Mouse (Mus musculus) hindbrain, embryonic 14.5 days (tissue): ENCODE results near the gene Apex1. TPM values are rescaled to one million over a fixed set of nuclear protein-coding genes. Genes with fewer than 3 reads are reported as not detected.
"Not testable (repeated sequence)": the region's sequence is repeated elsewhere in the genome, so short reads cannot be mapped to it uniquely, and the experiment has no call there.

Source experiments
- ATAC-seq: fragments of 200-750 bp; cut with Nextera tagmentation; 2 replicates; pipeline ENCODE4 v1.8.0; 2017; ENCODE audit warnings: moderate number of reproducible peaks, mild to moderate bottlenecking, moderate TSS enrichment, moderate library complexity; ENCODE audit not compliant: low FRiP score
- DNase-seq: peaks from one replicate; pipeline ENCODE4 v3.0.0-alpha.2; 2015; ENCODE audit warnings: low spot score
- H3K27ac ChIP-seq: fragments of 300-500 bp; sonication (generic); 2 replicates; pipeline ENCODE4 v1.5.1; 2014; ENCODE audit warnings: mild to moderate bottlenecking, moderate library complexity
- H3K27me3 ChIP-seq: fragments of 300-500 bp; sonication (generic); 2 replicates; pipeline ENCODE4 v1.6.1; 2014; ENCODE audit warnings: mild to moderate bottlenecking, low read length, mixed read lengths; ENCODE audit not compliant: control insufficient read depth, insufficient read depth
- H3K36me3 ChIP-seq: fragments of 300-500 bp; sonication (generic); replicated peaks from 2 replicates; pipeline ENCODE4 v1.6.1; 2014; ENCODE audit not compliant: control insufficient read depth, insufficient read depth
- H3K4me1 ChIP-seq: fragments of 300-500 bp; sonication (generic); replicated peaks from 2 replicates; pipeline ENCODE4 v1.6.1; 2014; ENCODE audit warnings: antibody characterized with exemption, low read length, mixed read lengths; ENCODE audit not compliant: control insufficient read depth, insufficient read depth
- H3K4me2 ChIP-seq: fragments of 300-500 bp; sonication (generic); replicated peaks from 2 replicates; pipeline ENCODE4 v1.6.1; 2014; ENCODE audit warnings: mild to moderate bottlenecking, moderate library complexity
- H3K4me3 ChIP-seq: fragments of 300-500 bp; sonication (generic); replicated peaks from 2 replicates; pipeline ENCODE4 v1.5.1; 2014; ENCODE audit warnings: mild to moderate bottlenecking, low read length
- H3K9ac ChIP-seq: fragments of 300-500 bp; sonication (generic); 2 replicates; pipeline ENCODE4 v1.6.1; 2014
- H3K9me3 ChIP-seq: fragments of 300-500 bp; sonication (generic); 2 replicates; pipeline ENCODE4 v1.6.1; 2016; ENCODE audit warnings: low read length; ENCODE audit not compliant: control insufficient read depth
- WGBS: fragments of 180-500 bp; shearing (Covaris S2); extraction: QIAGEN DNeasy Blood & Tissue Kit; methylation state at CpG from one replicate; pipeline ENCODE4 v1.1.7; 2014; 5-methylcytosine and 5-hydroxymethylcytosine counted together
- polyA plus RNA-seq: library from polyadenylated mRNA; unstranded; fragments of >200 nt; fragmentation: Nextera tagmentation; extraction: Ambion mirVana; gene quantifications from 2 replicates; pipeline ENCODE4 v1.2.1, GENCODE M21; 2014

Gene Apex1
- polyA plus RNA-seq, 1 experiment from 2014 or later: 165 TPM

- H3K9me3 ChIP-seq: no peaks in the 10 kb centered on the region
- ATAC-seq (peak; percentile 69), DNase-seq (peak; percentile 51)
- H3K27me3 ChIP-seq: 0 out of 2 replicates have a peak, but pooled peaks cover 6% of the 10 kb centered on the region
- H3K4me1 ChIP-seq: 0 out of 2 replicates have a peak, but pooled peaks cover 5% of the 10 kb centered on the region
- H3K4me3 ChIP-seq: peak overlapping the region; percentile 37
- no peaks in the 10 kb centered on the region for H3K36me3 ChIP-seq
- peak overlapping the region; percentile 56 for H3K9ac ChIP-seq
- no peak overlapping the region for H3K27ac ChIP-seq
- WGBS: 19% methylated on average over 19 of the region's 19 CpGs
- peak overlapping the region; percentile 66 for H3K4me2 ChIP-seq
Observed at GRCm38 (mm10) chr14:50895985-50896746, 28.6 kb upstream of the Apex1 start.

DNA sequence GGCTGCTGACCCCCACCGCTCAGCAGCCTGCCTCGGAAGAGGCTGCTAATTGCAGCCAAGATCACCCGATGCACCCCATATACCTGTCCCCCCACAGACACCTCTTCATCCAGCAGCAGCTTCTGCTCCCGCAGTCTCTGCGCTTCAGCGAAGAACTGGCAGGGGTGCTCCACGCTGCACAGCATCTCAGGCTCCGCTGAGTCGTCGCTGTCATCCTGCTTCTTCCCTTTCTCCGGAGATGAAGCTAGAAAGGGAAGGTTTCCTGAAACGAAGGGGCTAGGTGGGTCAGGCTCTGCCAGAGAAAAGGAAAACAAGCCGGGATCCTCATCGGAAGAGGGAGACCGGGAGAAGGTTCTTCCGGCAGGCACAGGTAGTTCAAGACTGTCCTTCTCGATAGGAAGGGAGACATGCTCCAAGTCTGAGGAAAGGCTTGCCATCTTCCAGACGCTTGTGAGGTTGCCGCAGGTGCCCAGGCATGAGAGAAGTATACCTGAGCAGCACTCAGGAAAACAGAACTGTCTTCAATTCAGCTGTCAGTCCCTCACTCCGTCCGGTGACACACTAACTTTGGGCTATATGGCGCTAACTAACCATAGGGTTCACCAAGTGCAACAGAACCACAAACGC, 27.9 kb upstream of the Apex1 start:
- 18% methylated on average over 23 of the region's 23 CpGs for whole genome bisulfite sequencing
- H3K36me3 ChIP-seq: no peaks in the 10 kb centered on the region
- peak; percentile 39 for DNase-seq
- H3K4me1 ChIP-seq: 0 out of 2 replicates have a peak, but pooled peaks cover 5% of the 10 kb centered on the region
- peak; percentile 61 for ATAC-seq
- H3K4me2 ChIP-seq: peak overlapping the region; percentile 66
- H3K9ac ChIP-seq: peak overlapping the region; percentile 56
- H3K27me3 ChIP-seq: 0 out of 2 replicates have a peak, but pooled peaks cover 6% of the 10 kb centered on the region
- H3K9me3 ChIP-seq: no peaks in the 10 kb centered on the region
- H3K4me3 ChIP-seq: peak overlapping the region; percentile 37
- no peak overlapping the region for H3K27ac ChIP-seq

GRCm38 (mm10) chr14:50897374-50897765, 27.4 kb upstream of the Apex1 start, which contains the start of gene Klhl33:
Gene Klhl33, minus strand, starts transcription at chr14:50897507.
- WGBS: 49% methylated on average over 7 of the region's 7 CpGs
- 0 out of 2 replicates have a peak, but pooled peaks cover 5% of the 10 kb centered on the region for H3K4me1 ChIP-seq
- 0 out of 2 replicates have a peak, but pooled peaks cover 6% of the 10 kb centered on the region for H3K27me3 ChIP-seq
- no peaks in the 10 kb centered on the region for H3K9me3 ChIP-seq
- peak within 1 kb of the TSS; percentile 66 for H3K4me2 ChIP-seq
- peak within 1 kb of the TSS; percentile 37 for H3K4me3 ChIP-seq
- no peak for ATAC-seq
- peak within 1 kb of the TSS; percentile 56 for H3K9ac ChIP-seq
- H3K27ac ChIP-seq: no peak within 1 kb of the TSS
- no peaks in the 10 kb centered on the region for H3K36me3 ChIP-seq
- DNase-seq: no peak

- H3K36me3 ChIP-seq, H3K9me3 ChIP-seq, ATAC-seq, DNase-seq, H3K4me1 ChIP-seq, H3K9ac ChIP-seq, H3K27me3 ChIP-seq, H3K4me2 ChIP-seq, H3K4me3 ChIP-seq, H3K27ac ChIP-seq: not testable (repeated sequence)
- 93% methylated on average over 2 of the region's 2 CpGs for WGBS
Observed at GRCm38 (mm10) chr14:50897992-50898391, 26.8 kb upstream of the Apex1 start.

DNA sequence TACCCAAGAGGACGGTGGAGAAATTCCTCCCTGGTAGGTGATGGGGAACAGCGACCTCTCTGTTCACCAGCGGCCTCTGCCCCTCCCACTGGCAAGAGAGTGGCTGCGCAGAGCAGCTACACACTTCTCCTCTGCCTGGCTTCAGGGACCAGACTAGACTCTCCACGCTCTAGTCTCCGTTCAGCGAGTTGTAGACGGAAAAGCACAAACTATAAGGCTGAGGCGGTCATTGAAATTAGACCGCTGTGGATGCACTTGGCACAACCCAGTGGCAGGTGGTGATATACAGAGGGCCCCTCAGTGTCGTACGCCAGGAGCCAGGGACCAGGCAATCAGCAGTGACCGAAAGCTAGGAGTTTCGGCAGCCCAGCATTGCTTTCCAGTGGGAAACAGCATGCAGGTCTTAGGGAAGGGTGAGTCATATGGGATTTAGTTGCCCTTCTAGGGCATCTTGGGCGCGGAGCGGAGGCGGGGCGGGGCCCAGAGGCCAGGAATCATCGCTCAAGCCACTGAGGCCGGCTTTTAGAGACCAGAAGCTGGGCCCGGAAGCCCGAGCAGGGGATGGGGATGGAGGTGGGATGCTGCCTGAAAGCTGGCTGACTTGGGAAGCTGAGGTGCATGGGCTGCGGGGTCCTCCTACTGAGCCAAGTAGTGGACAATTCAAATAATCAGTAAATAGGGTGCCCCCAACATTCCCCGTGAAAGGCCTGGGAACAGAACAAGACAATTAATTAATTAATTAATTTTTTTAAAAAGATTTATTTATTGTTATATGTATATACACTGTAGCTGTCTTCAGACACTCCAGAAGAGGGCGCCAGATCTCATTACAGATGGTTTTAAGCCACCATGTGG, 20.6 kb upstream of the Apex1 start:
- DNase-seq (peak; percentile 59), ATAC-seq (peak; percentile 90)
- H3K36me3 ChIP-seq: no peaks in the 10 kb centered on the region
- H3K27me3 ChIP-seq: no peaks in the 10 kb centered on the region
- H3K9me3 ChIP-seq: no peaks in the 10 kb centered on the region
- H3K4me3 ChIP-seq: peak overlapping the region; percentile 32
- no peaks in the 10 kb centered on the region for H3K4me1 ChIP-seq
- H3K9ac ChIP-seq: peak overlapping the region; percentile 46
- 3% methylated on average over 26 of the region's 26 CpGs for WGBS
- no peak overlapping the region; the same call in 1 of the 2 replicates for H3K27ac ChIP-seq
- H3K4me2 ChIP-seq: peak overlapping the region; percentile 53

DNA sequence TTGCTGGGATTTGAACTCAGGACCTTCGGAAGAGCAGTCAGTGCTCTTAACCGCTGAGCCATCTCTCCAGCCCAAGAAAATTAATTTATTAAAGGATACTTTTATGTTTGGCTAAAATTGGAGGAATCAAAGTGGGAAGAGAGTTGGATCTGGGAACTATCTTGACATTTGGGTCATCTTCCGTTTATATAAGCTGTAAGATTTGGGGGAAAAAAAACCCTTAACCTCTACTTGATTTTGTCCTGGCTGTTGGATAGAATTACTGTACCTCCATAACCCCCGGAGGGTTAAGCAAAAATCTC, 20.0 kb upstream of the Apex1 start:
- Histone ChIP-seq H3K9me3 (no peaks in the 10 kb centered on the region), H3K36me3 (no peaks in the 10 kb centered on the region), H3K9ac (no peak overlapping the region), H3K4me3 (no peak overlapping the region), H3K27ac (no peak overlapping the region), H3K4me2 (no peak overlapping the region), H3K27me3 (no peaks in the 10 kb centered on the region), H3K4me1 (no peaks in the 10 kb centered on the region)
- ATAC-seq (no peak), DNase-seq (no peak)
- 87% methylated on average over 4 of the region's 4 CpGs for WGBS

DNA sequence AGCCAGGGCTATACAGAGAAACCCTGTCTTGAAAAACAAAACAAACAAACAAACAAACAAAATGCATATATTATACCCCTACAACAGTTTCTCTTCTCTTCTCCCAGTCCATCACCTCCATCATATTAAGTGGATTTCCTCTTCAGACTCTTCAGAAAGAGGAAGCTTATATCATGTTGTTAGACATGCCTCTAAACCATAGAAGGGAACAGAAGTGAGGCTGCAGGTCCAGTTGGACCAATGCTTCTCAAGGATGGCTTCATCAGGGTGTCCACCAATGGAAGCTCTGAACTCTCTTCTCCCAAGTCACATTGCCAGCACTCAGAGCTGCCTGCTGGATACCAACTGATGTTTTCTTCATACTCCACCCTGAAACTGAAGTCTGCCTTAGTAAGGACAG, 19.4 kb upstream of the Apex1 start:
- H3K9ac ChIP-seq, H3K4me1 ChIP-seq, H3K27me3 ChIP-seq, H3K36me3 ChIP-seq, H3K4me3 ChIP-seq, H3K27ac ChIP-seq, DNase-seq, H3K9me3 ChIP-seq, ATAC-seq, H3K4me2 ChIP-seq: not testable (repeated sequence)

DNA sequence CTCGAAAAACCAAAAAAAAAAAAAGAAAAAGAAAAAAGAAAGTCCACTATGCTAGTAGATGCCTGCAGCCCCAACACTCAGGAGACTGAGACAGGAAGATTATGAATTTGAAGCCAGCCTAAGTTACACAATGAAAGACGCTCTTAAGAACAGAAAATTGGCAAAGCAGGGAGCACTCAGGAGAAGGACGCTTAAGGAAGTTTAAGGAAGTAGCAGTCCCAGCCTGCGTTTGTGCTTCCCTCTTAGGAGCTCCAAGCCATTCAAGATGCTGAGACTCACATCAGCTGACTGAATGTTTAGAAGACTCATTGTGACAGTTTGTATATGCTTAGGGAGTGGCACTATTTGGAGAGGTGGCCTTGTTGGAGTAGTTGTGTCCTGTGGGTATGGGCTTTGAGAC, 16.6 kb upstream of the Apex1 start:
- H3K4me2 ChIP-seq: no peak overlapping the region
- no peaks in the 10 kb centered on the region for H3K4me1 ChIP-seq
- peaks cover 22% of the 10 kb centered on the region for H3K36me3 ChIP-seq
- H3K9me3 ChIP-seq: no peaks in the 10 kb centered on the region
- no peaks in the 10 kb centered on the region for H3K27me3 ChIP-seq
- WGBS: 90% methylated on average over 4 of the region's 4 CpGs
- H3K27ac ChIP-seq: no peak overlapping the region
- no peak overlapping the region for H3K4me3 ChIP-seq
- DNase-seq (no peak), ATAC-seq (no peak)
- H3K9ac ChIP-seq: no peak overlapping the region

- Histone ChIP-seq H3K36me3 (peaks cover 51% of the 10 kb centered on the region), H3K27me3 (no peaks in the 10 kb centered on the region), H3K4me2 (no peak overlapping the region), H3K4me3 (no peak overlapping the region), H3K9me3 (no peaks in the 10 kb centered on the region), H3K9ac (no peak overlapping the region), H3K4me1 (no peaks in the 10 kb centered on the region), H3K27ac (no peak overlapping the region)
- ATAC-seq: no peak
- DNase-seq: no peak
- WGBS: 69% methylated on average over 3 of the region's 3 CpGs
Observed at GRCm38 (mm10) chr14:50911356-50911755, 13.4 kb upstream of the Apex1 start.
